Mouse (Mus musculus) spleen, adult 2 months (tissue): Measurements from ENCODE around the gene Taf6. TPM values are rescaled to one million over a fixed set of nuclear protein-coding genes. Genes with fewer than 3 reads are reported as not detected.
"Not testable (repeated sequence)": the region's sequence is repeated elsewhere in the genome, so short reads cannot be mapped to it uniquely, and the experiment has no call there.

Experiments used
- DNase-seq, 2 experiments: peaks; one replicate each; pipeline versions ENCODE4 v3.0.0 to v3.0.0-alpha.2; 2012 to 2021; ENCODE audit warnings: low spot score in 2 of 2, low read depth in 1 of 2
- H3K27ac ChIP-seq: fragments of 200-500 bp; 2 replicates; pipeline ENCODE4 v1.5.1; 2012; ENCODE audit warnings: low read length, inconsistent platforms; ENCODE audit not compliant: insufficient read depth
- H3K27me3 ChIP-seq: fragments of 200-500 bp; 2 replicates; pipeline ENCODE4 v1.6.1; 2012; ENCODE audit warnings: mild to moderate bottlenecking, moderate library complexity, low read length, inconsistent platforms; ENCODE audit not compliant: control insufficient read depth, insufficient read depth
- H3K36me3 ChIP-seq: fragments of 200-500 bp; 2 replicates; pipeline ENCODE4 v1.6.1; 2012; ENCODE audit warnings: mild to moderate bottlenecking, low read length, inconsistent platforms; ENCODE audit not compliant: control insufficient read depth, insufficient read depth
- H3K4me1 ChIP-seq: fragments of 200-500 bp; 2 replicates; pipeline ENCODE4 v1.6.1; 2011; ENCODE audit warnings: inconsistent platforms; ENCODE audit not compliant: control insufficient read depth, insufficient read depth, insufficient read length
- H3K4me3 ChIP-seq: fragments of 200-500 bp; 2 replicates; pipeline ENCODE4 v1.5.1; 2011; ENCODE audit warnings: mild to moderate bottlenecking, inconsistent platforms; ENCODE audit not compliant: insufficient read depth, insufficient read length; ENCODE audit errors: extremely low read depth
- CTCF ChIP-seq: fragments of 200-500 bp; IDR thresholded peaks from 2 replicates; pipeline ENCODE4 v1.5.1; 2011; ENCODE audit warnings: mild to moderate bottlenecking, inconsistent platforms; ENCODE audit not compliant: insufficient read depth, insufficient read length, insufficient replicate concordance; ENCODE audit errors: extremely low read depth
- POLR2A ChIP-seq: fragments of 200-500 bp; IDR thresholded peaks from 2 replicates; pipeline ENCODE4 v1.6.1; 2011; ENCODE audit warnings: low read depth, low read length, inconsistent platforms
- WGBS: fragments of 180-500 bp; shearing (Covaris S2); methylation state at CpG from one replicate; pipeline ENCODE4 v1.1.7; 2018; 5-methylcytosine and 5-hydroxymethylcytosine counted together
- polyA plus RNA-seq: library from polyadenylated mRNA; depleted of rRNA; stranded (reverse); fragments of >200 nt; gene quantifications from 2 replicates; pipeline ENCODE4 v1.2.3, GENCODE M21; 2012

Gene Taf6
- polyA plus RNA-seq, 1 experiment: 38.6 TPM

DNA sequence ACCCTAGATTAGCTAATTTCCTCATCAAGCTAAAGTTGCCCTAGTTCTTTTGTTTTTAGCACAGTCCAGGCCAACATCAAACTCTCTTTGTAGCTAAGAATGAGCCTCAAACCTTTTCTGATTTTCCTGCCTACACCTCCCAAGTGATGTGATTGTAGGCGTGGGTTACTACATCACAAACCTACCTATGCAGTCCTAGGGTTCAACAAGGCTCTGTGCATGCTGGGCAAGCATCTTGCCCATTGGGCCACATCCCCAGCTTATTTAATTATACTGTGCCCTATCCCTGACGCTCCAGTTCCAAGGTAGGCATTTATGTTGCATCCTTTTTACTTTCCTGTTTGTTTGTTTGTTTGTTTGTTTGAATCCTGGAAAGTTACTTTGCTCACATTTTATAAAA, 38.4 kb upstream of the Taf6 start, which contains the start of gene Nxpe5:
TSS of gene Nxpe5 (plus strand) at position 199 of the 400 bp plus-strand sequence.
- no peaks in the 10 kb centered on the region for H3K27me3 ChIP-seq
- DNase-seq: no peak
- 29% methylated on average over 2 of the region's 2 CpGs for WGBS
- no peaks in the 10 kb centered on the region for H3K36me3 ChIP-seq
- H3K27ac ChIP-seq: no peak within 1 kb of the TSS
- no peak for TF ChIP-seq POLR2A
- no peak for TF ChIP-seq CTCF
- peaks cover 4% of the 10 kb centered on the region; the same call in 1 of the 2 replicates for H3K4me1 ChIP-seq
- H3K4me3 ChIP-seq: no peak within 1 kb of the TSS; the same call in 1 of the 2 replicates

DNA sequence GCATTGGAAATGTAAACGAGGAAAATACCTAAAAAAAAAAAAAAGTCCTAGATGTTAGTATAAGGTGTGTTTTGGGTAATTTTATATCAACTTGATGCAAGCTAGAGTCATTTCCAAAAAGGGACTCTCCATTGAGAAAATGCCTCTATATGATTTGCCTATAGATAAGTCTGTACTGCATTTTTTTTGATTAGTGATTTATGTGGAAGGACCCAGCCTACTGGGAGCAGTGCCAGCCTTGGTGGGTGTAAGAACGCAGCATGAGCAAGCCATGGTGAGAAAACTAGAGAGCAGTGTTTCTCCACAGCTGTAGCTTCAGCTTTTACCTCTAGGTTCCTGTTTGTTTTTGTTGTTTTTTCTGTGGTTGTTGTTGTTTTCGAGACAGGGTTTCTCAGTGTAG, 36.0 kb upstream of the Taf6 start:
- 51% methylated on average over 3 of the region's 3 CpGs for WGBS

GRCm38 (mm10) chr5:138222111-138222510, 34.9 kb upstream of the Taf6 start:
- Histone ChIP-seq H3K4me1 (no peaks in the 10 kb centered on the region; the same call in 1 of the 2 replicates), H3K4me3 (no peak overlapping the region), H3K27ac (no peak overlapping the region), H3K36me3 (no peaks in the 10 kb centered on the region), H3K27me3 (no peaks in the 10 kb centered on the region)
- TF ChIP-seq CTCF: peak; percentile 80; the same call in 1 of the 2 replicates
- no peak for TF ChIP-seq POLR2A
- DNase-seq: peak; percentile 29 to 86
- WGBS: 18% methylated on average over 4 of the region's 4 CpGs

More for the DNA sequence above, 36.0 kb upstream of the Taf6 start:
- peaks cover 1% of the 10 kb centered on the region; the same call in 1 of the 2 replicates for H3K4me1 ChIP-seq
- no peaks in the 10 kb centered on the region for H3K36me3 ChIP-seq
- no peak overlapping the region for H3K4me3 ChIP-seq
- no peak for DNase-seq
- no peaks in the 10 kb centered on the region for H3K27me3 ChIP-seq
- H3K27ac ChIP-seq: no peak overlapping the region
- TF ChIP-seq CTCF: no peak
- TF ChIP-seq POLR2A: no peak

DNA sequence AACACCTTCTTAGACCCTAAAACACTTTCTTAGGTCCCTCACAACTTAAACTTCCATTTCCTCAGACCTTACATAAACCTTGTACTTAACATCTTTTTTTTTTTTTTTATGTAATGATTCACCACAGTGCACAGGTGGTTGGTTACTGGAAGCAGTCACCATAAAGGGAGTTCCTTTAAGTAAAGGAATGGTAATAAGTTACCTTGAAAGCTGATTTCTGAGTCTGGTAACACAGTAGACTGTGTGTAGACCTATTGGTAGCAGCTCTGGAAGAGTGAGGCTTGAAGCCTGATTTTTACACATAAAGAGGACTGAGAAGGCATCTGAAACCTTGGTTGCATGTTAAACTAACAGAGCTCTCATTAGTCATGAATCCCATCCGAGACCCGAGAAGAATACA, 32.6 kb upstream of the Taf6 start:
- 71% methylated on average over 2 of the region's 2 CpGs for WGBS
- Histone ChIP-seq H3K27me3 (no peaks in the 10 kb centered on the region), H3K4me1 (no peaks in the 10 kb centered on the region), H3K4me3 (no peak overlapping the region), H3K27ac (no peak overlapping the region), H3K36me3 (no peaks in the 10 kb centered on the region)
- DNase-seq: no peak
- TF ChIP-seq POLR2A (no peak), CTCF (no peak)

GRCm38 (mm10) chr5:138216632-138217031, 29.4 kb upstream of the Taf6 start:
- not testable (repeated sequence) for H3K27ac ChIP-seq, DNase-seq, H3K4me3 ChIP-seq, H3K4me1 ChIP-seq, H3K36me3 ChIP-seq, H3K27me3 ChIP-seq
- WGBS: 86% methylated on average over 13 of the region's 13 CpGs

- Histone ChIP-seq H3K27ac (no peak overlapping the region), H3K4me3 (no peak overlapping the region), H3K36me3 (no peaks in the 10 kb centered on the region), H3K27me3 (no peaks in the 10 kb centered on the region), H3K4me1 (no peaks in the 10 kb centered on the region)
- TF ChIP-seq POLR2A (no peak), CTCF (no peak)
- 86% methylated on average over 4 of the region's 4 CpGs for WGBS
- DNase-seq: no peak
These were observed 20.6 kb upstream of the Taf6 start for GRCm38 (mm10) chr5:138207873-138208272.

GRCm38 (mm10) chr5:138207253-138207652, 20.0 kb upstream of the Taf6 start:
- TF ChIP-seq CTCF (no peak), POLR2A (no peak)
- no peak overlapping the region for H3K4me3 ChIP-seq
- no peak for DNase-seq
- no peaks in the 10 kb centered on the region for H3K27me3 ChIP-seq
- no peaks in the 10 kb centered on the region for H3K4me1 ChIP-seq
- 78% methylated on average over 1 of the region's 1 CpGs for WGBS
- H3K27ac ChIP-seq: no peak overlapping the region
- no peaks in the 10 kb centered on the region for H3K36me3 ChIP-seq
